Mouse (Mus musculus) embryo, embryonic 10.5 days (tissue): Measurements from ENCODE around the gene Dctn2.
A peak's percentile ranks its signal among the peaks of the same experiment; 100 is the strongest.

Source experiments
- DNase-seq: peaks from one replicate; pipeline ENCODE4 v3.0.0-alpha.2; 2015; ENCODE audit warnings: low spot score

Dctn2 gene

GRCm38 (mm10) chr10:127266112-127267091 is at the start of gene Dctn2:
Dctn2 (plus strand) TSS chr10:127266368.
- peak; percentile 98 for DNase-seq

GRCm38 (mm10) chr10:127216456-127216855 is 49.7 kb upstream of the Dctn2 start:
- DNase-seq = no peak

- no peak for DNase-seq
Measured at GRCm38 (mm10) chr10:127217177-127217576, 49.0 kb upstream of the Dctn2 start.

GRCm38 (mm10) chr10:127218339-127218738 is 47.8 kb upstream of the Dctn2 start:
- no peak for DNase-seq

GRCm38 (mm10) chr10:127225213-127225612 is 41.0 kb upstream of the Dctn2 start:
- DNase-seq = no peak

GRCm38 (mm10) chr10:127225732-127226131 is 40.4 kb upstream of the Dctn2 start:
- no peak for DNase-seq

- peak; percentile 43 for DNase-seq
Measured at GRCm38 (mm10) chr10:127226318-127226895, 39.8 kb upstream of the Dctn2 start.

- no peak for DNase-seq
Measured at GRCm38 (mm10) chr10:127227163-127227562, 39.0 kb upstream of the Dctn2 start.

- peak; percentile 88 for DNase-seq
Measured at GRCm38 (mm10) chr10:127228897-127229296, 37.3 kb upstream of the Dctn2 start.

- DNase-seq = no peak
Measured at GRCm38 (mm10) chr10:127230693-127231092, 35.5 kb upstream of the Dctn2 start.

- no peak for DNase-seq
Measured at GRCm38 (mm10) chr10:127231741-127232140, 34.4 kb upstream of the Dctn2 start.

GRCm38 (mm10) chr10:127233141-127233540 is 33.0 kb upstream of the Dctn2 start:
- no peak for DNase-seq

GRCm38 (mm10) chr10:127236541-127236940 is 29.6 kb upstream of the Dctn2 start:
- DNase-seq = peak; percentile 55

- DNase-seq = no peak
Measured at GRCm38 (mm10) chr10:127238241-127238824, 27.8 kb upstream of the Dctn2 start.

- DNase-seq = no peak
Measured at GRCm38 (mm10) chr10:127250810-127251209, 15.4 kb upstream of the Dctn2 start.

- DNase-seq = peak; percentile 88
Measured at GRCm38 (mm10) chr10:127255625-127256345, 10.4 kb upstream of the Dctn2 start.

GRCm38 (mm10) chr10:127257790-127258189 is 8.4 kb upstream of the Dctn2 start:
- DNase-seq = no peak

GRCm38 (mm10) chr10:127258489-127258888 is 7.7 kb upstream of the Dctn2 start:
- DNase-seq = no peak

GRCm38 (mm10) chr10:127261706-127262547 is 4.2 kb upstream of the Dctn2 start:
- DNase-seq = no peak

- peak; percentile 65 for DNase-seq
Measured at GRCm38 (mm10) chr10:127262548-127263398, 3.4 kb upstream of the Dctn2 start, which contains the start of gene Kif5a. Kif5a (minus strand) TSS chr10:127263348.
